Comparison of ENCODE assay signal across 7 mouse cellular contexts in the genomic region with DNA sequence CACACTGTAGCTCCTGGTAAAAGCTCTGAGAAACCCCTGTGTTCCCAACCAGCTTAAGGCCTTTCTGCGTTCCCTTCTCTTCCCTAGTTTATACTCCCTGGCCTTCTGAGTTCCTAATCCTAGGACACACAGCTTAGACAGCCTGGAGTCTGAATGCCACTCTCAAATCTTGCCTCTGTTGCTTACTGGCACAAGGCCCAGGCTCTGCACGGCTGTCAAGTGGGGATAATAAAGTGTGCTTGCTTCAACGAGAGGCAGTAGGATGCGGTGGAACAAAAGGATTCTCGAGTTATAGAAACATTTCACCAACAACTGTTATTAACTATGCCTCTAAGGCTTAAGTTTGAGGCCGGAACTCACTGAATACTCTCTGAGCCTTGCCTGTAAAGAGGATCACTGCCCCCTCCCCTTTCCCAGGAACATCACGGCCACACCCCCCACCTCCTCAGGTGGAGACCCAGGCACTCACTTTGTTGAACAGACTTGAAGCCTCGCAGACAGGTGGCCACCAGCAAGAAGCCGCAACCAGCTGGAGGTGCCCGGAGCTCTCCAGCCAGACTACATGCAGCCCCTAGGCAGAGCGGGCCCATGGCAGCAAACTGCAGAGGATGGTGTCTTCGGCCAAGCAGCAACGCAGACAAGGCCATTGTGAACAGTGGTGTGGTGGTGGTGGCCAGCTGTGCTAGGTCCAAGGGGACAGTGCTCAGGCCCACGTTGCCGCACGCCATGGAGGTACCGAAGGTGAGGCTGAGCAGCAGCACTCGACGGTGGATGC. TPM values are rescaled to one million over a fixed set of nuclear protein-coding genes. Genes with fewer than 3 reads are reported as not detected.
DNase-seq lines count a peak whose midpoint lies in the region; ATAC-seq and TF ChIP-seq lines count a peak whose summit lies in the region.

No protein-coding gene starts in this region.

- peak overlapping the region; percentile 31 for H3ac ChIP-seq in myocyte (ENCODE audit: control insufficient read depth, insufficient read length)

- no peaks in the 10 kb centered on the region for H3K9me3 ChIP-seq in heart, embryonic 12.5 days (replicated peaks)
- no peaks in the 10 kb centered on the region for H3K9me3 ChIP-seq in limb, embryonic 12.5 days

- no peak for ATAC-seq in heart, embryonic 12.5 days (ENCODE audit: insufficient number of reproducible peaks, low FRiP score)
- ATAC-seq in limb, embryonic 12.5 days (ENCODE audit: insufficient number of reproducible peaks, insufficient read depth, low FRiP score, low TSS enrichment, low read depth), result no peak

- TF ChIP-seq POLR2A in liver, adult 2 months (IDR thresholded peaks at IDR 0.05; ENCODE audit: extremely low read depth, insufficient read depth, low read length), result no peak
- no peak for TF ChIP-seq POLR2A in myocyte (IDR thresholded peaks at IDR 0.05; ENCODE audit: insufficient read length, low read depth)

- H3K4me3 ChIP-seq in liver, adult 2 months (ENCODE audit: insufficient read depth, low read depth, low read length), result peak overlapping the region; percentile 58; the same call in 1 of the 2 replicates
- peak overlapping the region; percentile 66 for H3K4me3 ChIP-seq in brown adipose tissue, adult 24 weeks (ENCODE audit: insufficient read depth, low read depth, low read length)
- H3K4me3 ChIP-seq in heart, embryonic 12.5 days, result peak overlapping the region; percentile 68
- peak overlapping the region; percentile 60 for H3K4me3 ChIP-seq in limb, embryonic 12.5 days (replicated peaks)
- H3K4me3 ChIP-seq in myocyte, result peak overlapping the region; percentile 99

- H3K27ac ChIP-seq in liver, adult 2 months (replicated peaks; ENCODE audit: insufficient read depth, low read depth, low read length), result no peak overlapping the region
- H3K27ac ChIP-seq in brown adipose tissue, adult 24 weeks (replicated peaks; ENCODE audit: low read depth, low read length), result no peak overlapping the region
- H3K27ac ChIP-seq in heart, embryonic 12.5 days (ENCODE audit: poor library complexity, severe bottlenecking), result no peak overlapping the region
- no peak overlapping the region for H3K27ac ChIP-seq in limb, embryonic 12.5 days

- 60% methylated on average over 19 of the region's 19 CpGs for WGBS in liver, adult 2 months
- 23% methylated on average over 19 of the region's 19 CpGs for WGBS in heart, embryonic 12.5 days
- WGBS in limb, embryonic 12.5 days, result 26% methylated on average over 19 of the region's 19 CpGs

- peaks cover 5% of the 10 kb centered on the region for H3K27me3 ChIP-seq in liver, adult 2 months (ENCODE audit: control insufficient read depth, insufficient read depth, low read length)
- no peaks in the 10 kb centered on the region for H3K27me3 ChIP-seq in heart, embryonic 12.5 days (replicated peaks)
- peaks cover 26% of the 10 kb centered on the region for H3K27me3 ChIP-seq in limb, embryonic 12.5 days
- H3K27me3 ChIP-seq in myocyte (ENCODE audit: control insufficient read depth, insufficient read depth, insufficient read length), result no peaks in the 10 kb centered on the region

- no peaks in the 10 kb centered on the region for H3K79me2 ChIP-seq in liver, adult 2 months (ENCODE audit: control insufficient read depth, insufficient read depth, low read length)
- H3K79me2 ChIP-seq in myocyte (ENCODE audit: control insufficient read depth, insufficient read depth), result peaks cover 61% of the 10 kb centered on the region

- H3K4me2 ChIP-seq in heart, embryonic 12.5 days, result peak overlapping the region; percentile 93
- peak overlapping the region; percentile 88 for H3K4me2 ChIP-seq in limb, embryonic 12.5 days
- peak overlapping the region; percentile 93 for H3K4me2 ChIP-seq in myocyte (ENCODE audit: low read depth)

- TF ChIP-seq CTCF in liver, adult 2 months (IDR thresholded peaks at IDR 0.05; ENCODE audit: low read depth, low read length), result no peak

- H3K36me3 ChIP-seq in liver, adult 2 months (ENCODE audit: control insufficient read depth, insufficient read depth, low read length), result no peaks in the 10 kb centered on the region
- peaks cover 11% of the 10 kb centered on the region for H3K36me3 ChIP-seq in heart, embryonic 12.5 days
- peaks cover under 1% of the 10 kb centered on the region; the same call in 1 of the 2 replicates for H3K36me3 ChIP-seq in limb, embryonic 12.5 days
- peaks cover 5% of the 10 kb centered on the region for H3K36me3 ChIP-seq in myocyte (ENCODE audit: control insufficient read depth, insufficient read depth)

- peaks cover 3% of the 10 kb centered on the region; the same call in 1 of the 2 replicates for H3K4me1 ChIP-seq in liver, adult 2 months (ENCODE audit: control insufficient read depth, insufficient read depth, low read length)
- H3K4me1 ChIP-seq in brown adipose tissue, adult 24 weeks (ENCODE audit: control insufficient read depth, insufficient read depth, insufficient read length, low read length), result no peaks in the 10 kb centered on the region; the same call in none of the 2 replicates
- H3K4me1 ChIP-seq in heart, embryonic 12.5 days (replicated peaks), result peaks cover 45% of the 10 kb centered on the region
- peaks cover 14% of the 10 kb centered on the region for H3K4me1 ChIP-seq in limb, embryonic 12.5 days (replicated peaks)

- DNase-seq in liver, adult 2 months (ENCODE audit: extremely low read depth, low read depth, low spot score), result no peak
- no peak for DNase-seq in liver
- DNase-seq in spleen, postnatal 14 days (ENCODE audit: low spot score in 2 of 2), result no peak

- H3K9ac ChIP-seq in liver, adult 2 months (ENCODE audit: low read depth, low read length), result peak overlapping the region; percentile 32; the same call in 1 of the 2 replicates
- peak overlapping the region; percentile 76; the same call in 1 of the 2 replicates for H3K9ac ChIP-seq in heart, embryonic 12.5 days
- peak overlapping the region; percentile 60; the same call in 1 of the 2 replicates for H3K9ac ChIP-seq in limb, embryonic 12.5 days (replicated peaks)

TF ChIP-seq in myocyte, 11 proteins besides CTCF, POLR2A, EP300 and RAD21:
- TF ChIP-seq POLR2AphosphoS2 (IDR thresholded peaks at IDR 0.05; ENCODE audit: insufficient read length, low read depth), result peak; percentile 75
- no peak for TF ChIP-seq USF1 (IDR thresholded peaks at IDR 0.05; ENCODE audit: low read depth)
- TF ChIP-seq CEBPB (IDR thresholded peaks at IDR 0.05; ENCODE audit: insufficient read depth, poor library complexity, severe bottlenecking), result no peak
- no peak for TF ChIP-seq SRF (IDR thresholded peaks at IDR 0.05; ENCODE audit: control insufficient read depth, insufficient read length, low read depth)
- TF ChIP-seq TCF12 (IDR thresholded peaks at IDR 0.05; ENCODE audit: insufficient read depth, poor library complexity, severe bottlenecking), result no peak
- TF ChIP-seq REST (IDR thresholded peaks at IDR 0.05; ENCODE audit: insufficient read depth, insufficient read length), result no peak
- no peak for TF ChIP-seq MAX (IDR thresholded peaks at IDR 0.05; ENCODE audit: low read depth)
- TF ChIP-seq MYOD1 (IDR thresholded peaks at IDR 0.05; ENCODE audit: control insufficient read depth in 1 of 3, insufficient read length in 2 of 3, low read depth in 2 of 3), result peak in 1 of 3 experiments; percentile 33
- peak in 2 of 3 experiments; percentile 0 to 3 for TF ChIP-seq MYOG (IDR thresholded peaks at IDR 0.05; ENCODE audit: control insufficient read depth in 1 of 3, insufficient read depth in 1 of 3, insufficient read length in 2 of 3, low read depth in 2 of 3)
- no peak for TF ChIP-seq E2F4 (IDR thresholded peaks at IDR 0.05; ENCODE audit: insufficient read depth)
- no peak for TF ChIP-seq TCF3 (IDR thresholded peaks at IDR 0.05; ENCODE audit: insufficient read length, low read depth)

RNA-seq across cellular contexts. Expression of a gene that starts 2.2 kb away (rescaled TPM):
- total RNA-seq in liver, adult 2 months (2014; rRNA removed), result 0.18 and 0.34 TPM in 2 replicates
- 0.27 and 0.46 TPM in 2 replicates for polyA plus RNA-seq in liver, adult 2 months (2012; rRNA removed)
- polyA plus RNA-seq in brown adipose tissue, adult 24 weeks (2012; ENCODE audit: insufficient read depth, insufficient read length, missing spikeins), result 1.1 TPM in 2 replicates
- 6.2 and 6.3 TPM in 2 replicates for polyA plus RNA-seq in heart, embryonic 12.5 days (2016; fragmentation: Nextera tagmentation; extraction: Ambion mirVana)
- 3.0 and 3.7 TPM in 2 replicates for polyA plus RNA-seq in limb, embryonic 12.5 days (2016; fragmentation: Nextera tagmentation; extraction: Ambion mirVana)
- polyA plus RNA-seq in myocyte (2012; fragmentation: generic; extraction: Trizol), result 69.6 TPM

RNA-seq across cellular contexts. Expression of a gene that starts 17.2 kb away (rescaled TPM):
- total RNA-seq in liver, adult 2 months (2014; rRNA removed), result under 0.01 and 0.07 TPM in 2 replicates
- polyA plus RNA-seq in liver, adult 2 months (2012; rRNA removed), result 0.05 TPM in 2 replicates
- polyA plus RNA-seq in brown adipose tissue, adult 24 weeks (2012; ENCODE audit: insufficient read depth, insufficient read length, missing spikeins), result 1.0 and 4.8 TPM in 2 replicates
- 13.5 and 14.5 TPM in 2 replicates for polyA plus RNA-seq in heart, embryonic 12.5 days (2016; fragmentation: Nextera tagmentation; extraction: Ambion mirVana)
- polyA plus RNA-seq in limb, embryonic 12.5 days (2016; fragmentation: Nextera tagmentation; extraction: Ambion mirVana), result 11.2 and 11.4 TPM in 2 replicates
- polyA plus RNA-seq in myocyte (2012; fragmentation: generic; extraction: Trizol), result 26.5 TPM

RNA-seq across cellular contexts. Expression of a gene that starts 17.4 kb away (rescaled TPM):
- total RNA-seq in liver, adult 2 months (2014; rRNA removed), result not detected in 2 replicates
- not detected in 2 replicates for polyA plus RNA-seq in liver, adult 2 months (2012; rRNA removed)
- polyA plus RNA-seq in brown adipose tissue, adult 24 weeks (2012; ENCODE audit: insufficient read depth, insufficient read length, missing spikeins), result 1.0 and 2.1 TPM in 2 replicates
- 0.12 and 0.20 TPM in 2 replicates for polyA plus RNA-seq in heart, embryonic 12.5 days (2016; fragmentation: Nextera tagmentation; extraction: Ambion mirVana)
- 0.15 and 0.18 TPM in 2 replicates for polyA plus RNA-seq in limb, embryonic 12.5 days (2016; fragmentation: Nextera tagmentation; extraction: Ambion mirVana)
- 1.3 TPM for polyA plus RNA-seq in myocyte (2012; fragmentation: generic; extraction: Trizol)

RNA-seq across cellular contexts. Expression of a gene that starts 19.7 kb away (rescaled TPM):
- 101 and 110 TPM in 2 replicates for total RNA-seq in liver, adult 2 months (2014; rRNA removed)
- 211 and 236 TPM in 2 replicates for polyA plus RNA-seq in liver, adult 2 months (2012; rRNA removed)
- 48.4 and 63.5 TPM in 2 replicates for polyA plus RNA-seq in brown adipose tissue, adult 24 weeks (2012; ENCODE audit: insufficient read depth, insufficient read length, missing spikeins)
- 73.3 and 74.2 TPM in 2 replicates for polyA plus RNA-seq in heart, embryonic 12.5 days (2016; fragmentation: Nextera tagmentation; extraction: Ambion mirVana)
- 27.4 and 29.9 TPM in 2 replicates for polyA plus RNA-seq in limb, embryonic 12.5 days (2016; fragmentation: Nextera tagmentation; extraction: Ambion mirVana)
- 16.4 TPM for polyA plus RNA-seq in myocyte (2012; fragmentation: generic; extraction: Trizol)

RNA-seq across cellular contexts. Expression of a gene that starts 48.6 kb away (rescaled TPM):
- total RNA-seq in liver, adult 2 months (2014; rRNA removed), result 1.1 and 1.4 TPM in 2 replicates
- polyA plus RNA-seq in liver, adult 2 months (2012; rRNA removed), result 0.70 and 0.72 TPM in 2 replicates
- 3.2 and 3.4 TPM in 2 replicates for polyA plus RNA-seq in brown adipose tissue, adult 24 weeks (2012; ENCODE audit: insufficient read depth, insufficient read length, missing spikeins)
- 0.32 TPM in 2 replicates for polyA plus RNA-seq in heart, embryonic 12.5 days (2016; fragmentation: Nextera tagmentation; extraction: Ambion mirVana)
- 0.52 and 0.73 TPM in 2 replicates for polyA plus RNA-seq in limb, embryonic 12.5 days (2016; fragmentation: Nextera tagmentation; extraction: Ambion mirVana)
- polyA plus RNA-seq in myocyte (2012; fragmentation: generic; extraction: Trizol), result 1.3 TPM
